Mouse (Mus musculus): ENCODE measurements around the gene Trpm6. TPM values are rescaled to one million over a fixed set of nuclear protein-coding genes. Genes with fewer than 3 reads are reported as not detected.

The Trpm6 gene
- polyA plus RNA-seq, 1 experiment from 2014 or later, result 0.43 TPM

DNA sequence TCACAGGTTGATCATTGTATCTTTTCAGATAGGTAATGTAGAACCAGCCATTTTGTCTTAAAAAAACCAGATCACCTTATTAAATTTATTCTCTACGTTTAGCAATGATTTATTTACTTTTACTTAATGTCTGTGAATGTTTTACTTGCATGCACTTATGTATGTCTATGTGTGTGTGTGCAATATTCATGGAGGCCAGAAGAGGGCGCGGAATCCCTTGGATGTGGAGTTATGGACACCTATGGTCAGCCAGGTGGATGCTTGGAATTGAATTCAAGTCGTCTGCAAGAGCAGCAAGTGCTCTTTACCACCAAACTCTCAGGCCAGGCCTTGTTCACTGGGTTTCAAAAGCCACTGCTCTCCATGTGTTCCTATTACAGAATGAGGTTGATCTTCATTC, 118.5 kb downstream of the Trpm6 start:
- H3K36me3 ChIP-seq, result no peaks in the 10 kb centered on the region
- WGBS, result 58% methylated on average over 4 of the region's 4 CpGs
- no peak overlapping the region for H3K4me2 ChIP-seq (replicated peaks)
- H3K9ac ChIP-seq, result no peak overlapping the region
- no peaks in the 10 kb centered on the region for H3K9me3 ChIP-seq
- H3K27me3 ChIP-seq, result no peaks in the 10 kb centered on the region
- H3K27ac ChIP-seq, result no peak overlapping the region
- H3K4me1 ChIP-seq, result no peaks in the 10 kb centered on the region
- no peak overlapping the region for H3K4me3 ChIP-seq
- ATAC-seq (ENCODE audit: insufficient number of reproducible peaks, insufficient read depth, low FRiP score, low TSS enrichment), result no peak

DNA sequence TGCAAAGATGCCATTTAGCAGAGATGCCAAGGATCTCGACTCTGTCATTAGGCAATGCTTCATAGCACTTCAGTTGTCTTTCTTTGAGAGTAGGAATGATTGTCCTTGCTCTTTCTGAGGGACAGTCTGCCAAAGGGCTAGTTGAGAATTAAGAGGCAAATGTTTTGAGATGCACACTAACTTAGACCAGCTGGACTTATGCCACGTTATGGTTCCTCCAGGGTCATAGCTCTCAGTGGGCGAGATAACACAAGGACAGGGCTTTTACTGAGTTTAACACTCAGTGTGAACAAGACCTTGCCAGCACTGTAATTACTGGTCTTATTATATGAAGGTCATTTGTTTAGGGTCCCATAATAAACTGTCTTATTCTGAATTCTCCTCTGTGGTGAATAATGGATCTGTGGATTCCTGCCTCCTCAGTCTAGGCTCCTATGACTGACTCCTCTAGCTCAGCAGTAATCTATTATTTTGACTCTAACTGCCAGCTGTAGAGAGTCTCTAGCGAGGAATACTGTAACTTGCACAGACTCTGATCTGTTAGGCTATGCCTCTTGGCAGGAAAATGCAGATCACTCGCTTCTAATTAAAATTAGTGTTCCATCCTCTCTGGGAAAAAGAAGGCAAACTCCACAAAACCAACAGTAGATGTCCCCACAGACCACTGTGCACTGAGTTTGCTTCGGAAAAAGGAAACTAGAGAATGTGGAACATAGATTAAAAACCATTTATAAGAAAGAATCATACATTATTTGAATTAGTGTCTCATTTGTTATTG, 123.2 kb downstream of the Trpm6 start:
- no peak overlapping the region for H3K4me3 ChIP-seq
- H3K4me2 ChIP-seq (replicated peaks), result no peak overlapping the region
- no peak overlapping the region for H3K27ac ChIP-seq
- WGBS, result 53% methylated on average over 6 of the region's 6 CpGs
- no peaks in the 10 kb centered on the region for H3K4me1 ChIP-seq
- no peak overlapping the region for H3K9ac ChIP-seq
- no peaks in the 10 kb centered on the region for H3K27me3 ChIP-seq
- H3K9me3 ChIP-seq, result no peaks in the 10 kb centered on the region
- ATAC-seq (ENCODE audit: insufficient number of reproducible peaks, insufficient read depth, low FRiP score, low TSS enrichment), result no peak
- no peaks in the 10 kb centered on the region for H3K36me3 ChIP-seq

DNA sequence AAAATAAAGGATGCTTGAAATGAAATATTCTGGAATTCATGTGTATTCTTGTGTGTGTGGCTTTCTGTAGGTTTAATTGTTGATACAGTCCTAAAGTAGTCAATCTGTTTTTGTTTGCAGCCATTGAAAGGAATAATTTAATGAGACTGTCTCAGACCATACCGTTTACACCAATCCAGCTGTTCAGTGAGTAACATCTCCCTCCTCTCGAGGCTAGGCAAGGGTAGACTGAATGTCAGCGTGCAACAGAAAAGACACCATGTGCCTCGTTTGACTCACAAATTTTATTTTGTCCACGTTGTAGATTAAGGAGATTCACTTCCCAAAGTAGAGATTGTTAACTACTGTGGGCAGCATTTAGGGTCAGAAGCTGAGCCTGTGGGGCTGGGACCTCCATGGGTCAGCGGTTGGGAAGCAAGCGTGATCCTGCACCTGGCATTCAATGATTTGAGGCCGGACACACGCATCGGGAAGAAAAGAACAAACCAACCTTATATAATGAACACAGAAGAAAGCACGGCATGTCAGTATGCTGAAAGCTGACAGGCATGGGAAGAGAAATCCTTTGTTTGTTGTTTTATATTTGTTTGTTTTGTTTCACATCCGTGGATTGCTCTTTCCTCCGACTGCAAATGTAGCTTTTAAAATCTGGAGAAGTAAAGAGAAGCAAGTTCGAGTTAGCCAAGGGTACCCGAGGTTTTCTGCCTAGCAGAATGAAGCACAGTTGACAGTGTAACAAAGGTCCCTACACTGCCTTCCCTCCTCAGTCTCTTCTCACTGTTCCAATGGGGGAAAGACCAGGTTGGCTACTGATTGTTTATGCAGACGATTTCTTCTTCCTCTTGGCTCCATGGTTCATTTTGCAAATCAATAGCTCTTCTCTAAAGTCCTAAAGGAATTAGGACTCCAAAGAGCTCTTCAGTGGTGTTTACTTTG, 124.2 kb downstream of the Trpm6 start:
- no peak overlapping the region for H3K9ac ChIP-seq
- H3K4me1 ChIP-seq, result no peaks in the 10 kb centered on the region
- no peaks in the 10 kb centered on the region for H3K36me3 ChIP-seq
- H3K27me3 ChIP-seq, result no peaks in the 10 kb centered on the region
- no peak overlapping the region for H3K4me2 ChIP-seq (replicated peaks)
- no peak overlapping the region for H3K27ac ChIP-seq
- WGBS, result 69% methylated on average over 16 of the region's 16 CpGs
- no peak overlapping the region for H3K4me3 ChIP-seq
- no peaks in the 10 kb centered on the region for H3K9me3 ChIP-seq
- ATAC-seq (ENCODE audit: insufficient number of reproducible peaks, insufficient read depth, low FRiP score, low TSS enrichment), result no peak

DNA sequence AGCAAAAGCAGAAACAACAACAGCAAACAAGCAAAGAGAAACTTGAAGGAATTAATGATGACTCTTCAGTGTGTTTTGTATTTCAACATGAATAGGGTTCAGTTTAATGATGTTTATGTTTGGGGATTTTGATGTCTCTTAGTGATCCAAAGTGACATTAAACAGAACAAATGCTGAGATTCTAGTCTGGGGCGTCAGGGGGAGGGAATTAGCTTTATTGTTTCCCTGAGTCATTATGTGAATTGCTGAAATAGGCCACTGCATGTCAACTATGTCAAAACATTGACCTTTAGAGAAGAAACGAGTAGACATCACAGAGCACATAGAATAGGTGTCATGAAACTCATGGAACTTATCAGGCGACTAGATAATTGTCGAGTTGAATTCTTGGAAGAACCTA, 129.5 kb downstream of the Trpm6 start:
- Histone ChIP-seq H3K36me3 (no peaks in the 10 kb centered on the region), H3K4me2 (replicated peaks) (no peak overlapping the region), H3K27me3 (no peaks in the 10 kb centered on the region), H3K9me3 (no peaks in the 10 kb centered on the region), H3K9ac (no peak overlapping the region), H3K27ac (no peak overlapping the region), H3K4me3 (no peak overlapping the region), H3K4me1 (no peaks in the 10 kb centered on the region)
- ATAC-seq (ENCODE audit: insufficient number of reproducible peaks, insufficient read depth, low FRiP score, low TSS enrichment), result no peak
- WGBS, result 65% methylated on average over 4 of the region's 4 CpGs

- no peak overlapping the region for H3K9ac ChIP-seq
- no peak overlapping the region for H3K27ac ChIP-seq
- H3K36me3 ChIP-seq, result no peaks in the 10 kb centered on the region
- 67% methylated on average over 5 of the region's 5 CpGs for WGBS
- no peaks in the 10 kb centered on the region for H3K4me1 ChIP-seq
- no peak for ATAC-seq (ENCODE audit: insufficient number of reproducible peaks, insufficient read depth, low FRiP score, low TSS enrichment)
- no peak overlapping the region for H3K4me2 ChIP-seq (replicated peaks)
- no peaks in the 10 kb centered on the region for H3K27me3 ChIP-seq
- H3K4me3 ChIP-seq, result no peak overlapping the region
- no peaks in the 10 kb centered on the region for H3K9me3 ChIP-seq
Measured at GRCm38 (mm10) chr19:18881162-18881561, 131.4 kb downstream of the Trpm6 start.

DNA sequence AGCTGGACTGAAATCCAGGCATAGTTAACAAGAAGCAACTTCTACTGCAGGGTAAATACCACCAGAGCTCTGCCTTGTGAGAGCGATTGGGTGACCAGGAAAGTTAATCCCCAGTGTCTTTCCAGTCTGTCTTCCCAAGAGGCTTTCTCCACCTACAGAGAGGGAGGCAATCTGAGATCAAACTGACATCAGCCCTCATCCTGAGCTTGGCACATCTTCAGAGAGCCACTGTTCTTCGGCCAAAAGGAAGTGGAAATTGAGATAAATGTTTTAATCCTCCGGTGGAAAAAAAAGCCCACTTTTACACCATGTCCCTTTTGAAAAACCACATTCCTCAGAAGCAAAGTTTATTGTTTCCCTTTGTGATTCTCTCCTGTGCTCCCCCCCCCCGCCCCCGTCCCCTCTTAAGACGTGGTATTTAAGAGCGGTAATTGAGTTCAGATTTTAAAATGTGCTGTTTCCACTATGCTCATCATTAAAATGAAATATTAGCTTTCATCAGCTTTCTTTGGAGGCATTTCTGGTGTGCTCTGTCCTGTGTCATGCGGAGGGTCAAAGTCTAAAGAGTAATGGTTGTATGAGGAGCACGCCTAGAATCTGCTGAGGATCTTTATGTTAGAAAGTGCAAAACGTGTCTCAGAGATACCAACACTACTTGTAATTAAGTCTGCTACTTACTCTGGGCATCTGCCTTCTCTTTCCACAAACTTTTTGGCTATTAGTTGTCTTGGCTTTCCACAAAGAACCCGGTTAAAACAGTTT, 138.0 kb downstream of the Trpm6 start:
- H3K4me2 ChIP-seq (replicated peaks), result no peak overlapping the region
- 52% methylated on average over 11 of the region's 11 CpGs for WGBS
- no peaks in the 10 kb centered on the region for H3K4me1 ChIP-seq
- H3K9me3 ChIP-seq, result no peaks in the 10 kb centered on the region
- no peak overlapping the region for H3K9ac ChIP-seq
- no peak overlapping the region for H3K4me3 ChIP-seq
- H3K36me3 ChIP-seq, result no peaks in the 10 kb centered on the region
- ATAC-seq (ENCODE audit: insufficient number of reproducible peaks, insufficient read depth, low FRiP score, low TSS enrichment), result no peak
- peaks cover 2% of the 10 kb centered on the region; the same call in 1 of the 2 replicates for H3K27me3 ChIP-seq
- H3K27ac ChIP-seq, result no peak overlapping the region

- no peak for ATAC-seq (ENCODE audit: insufficient number of reproducible peaks, insufficient read depth, low FRiP score, low TSS enrichment)
- no peaks in the 10 kb centered on the region for H3K9me3 ChIP-seq
- peak overlapping the region; percentile 27 for H3K4me3 ChIP-seq
- no peak overlapping the region for H3K9ac ChIP-seq
- peaks cover 2% of the 10 kb centered on the region; the same call in 1 of the 2 replicates for H3K27me3 ChIP-seq
- 28% methylated on average over 13 of the region's 13 CpGs for WGBS
- H3K27ac ChIP-seq, result no peak overlapping the region
- peak overlapping the region; percentile 49 for H3K4me2 ChIP-seq (replicated peaks)
- no peaks in the 10 kb centered on the region for H3K36me3 ChIP-seq
- H3K4me1 ChIP-seq, result no peaks in the 10 kb centered on the region
Measured at GRCm38 (mm10) chr19:18888491-18889116, 138.8 kb downstream of the Trpm6 start.

DNA sequence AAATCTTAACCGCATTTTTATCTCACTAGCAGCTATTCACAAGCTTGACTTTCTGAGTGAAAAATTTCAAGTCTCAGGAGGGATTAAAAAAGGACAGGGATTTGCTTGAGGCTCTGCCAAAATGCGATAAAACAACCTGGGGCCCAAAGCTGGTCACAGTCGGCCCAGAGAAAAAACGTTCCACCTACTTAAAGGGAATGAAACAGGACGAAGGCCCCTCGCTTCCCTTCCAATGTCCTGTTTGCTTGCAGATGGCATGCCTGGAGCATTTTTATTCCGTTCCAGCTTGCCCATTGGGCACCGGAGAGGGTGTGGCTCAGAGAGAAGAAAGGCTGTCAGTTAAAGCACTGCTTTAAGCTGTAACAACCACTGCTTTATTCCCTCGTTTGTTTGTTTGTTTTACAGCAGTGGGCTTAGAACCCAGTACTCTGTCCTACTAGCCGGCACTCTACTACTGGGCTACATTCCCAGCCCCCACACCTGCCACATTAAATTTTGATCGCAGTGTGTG, 139.4 kb downstream of the Trpm6 start:
- no peaks in the 10 kb centered on the region for H3K9me3 ChIP-seq
- no peaks in the 10 kb centered on the region for H3K4me1 ChIP-seq
- H3K9ac ChIP-seq, result peak overlapping the region; percentile 20; the same call in 1 of the 2 replicates
- H3K4me2 ChIP-seq (replicated peaks), result peak overlapping the region; percentile 49
- peaks cover 2% of the 10 kb centered on the region; the same call in 1 of the 2 replicates for H3K27me3 ChIP-seq
- WGBS, result 9% methylated on average over 11 of the region's 11 CpGs
- ATAC-seq (ENCODE audit: insufficient number of reproducible peaks, insufficient read depth, low FRiP score, low TSS enrichment), result peak; percentile 50; the same call in 1 of the 2 replicates
- peak overlapping the region; percentile 27 for H3K4me3 ChIP-seq
- no peak overlapping the region for H3K27ac ChIP-seq
- H3K36me3 ChIP-seq, result no peaks in the 10 kb centered on the region

DNA sequence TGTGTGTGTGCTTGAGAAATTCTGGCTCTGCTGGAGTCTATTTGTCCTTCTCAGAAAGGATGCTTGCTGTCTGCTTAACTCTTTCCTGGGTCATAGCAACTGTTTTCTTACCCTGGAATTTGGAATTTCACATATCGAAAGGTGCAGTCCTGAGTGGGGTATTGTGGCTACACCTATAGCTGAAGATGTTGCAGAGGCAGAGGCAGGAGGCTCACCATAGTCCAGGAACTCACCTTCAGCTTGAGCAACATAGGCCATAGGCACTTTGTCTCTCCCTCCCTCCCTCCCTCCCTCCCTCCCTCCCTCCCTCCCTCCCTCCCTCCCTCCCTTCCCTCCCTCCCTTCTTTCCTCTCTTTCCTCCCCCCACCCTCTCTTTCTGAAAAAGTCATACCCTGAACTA, 139.8 kb downstream of the Trpm6 start:
- H3K4me2 ChIP-seq (replicated peaks), result peak overlapping the region; percentile 49; the same call in 1 of the 2 replicates
- H3K27me3 ChIP-seq, result peaks cover 2% of the 10 kb centered on the region; the same call in 1 of the 2 replicates
- H3K9me3 ChIP-seq, result no peaks in the 10 kb centered on the region
- H3K4me1 ChIP-seq, result no peaks in the 10 kb centered on the region
- H3K4me3 ChIP-seq, result no peak overlapping the region
- no peaks in the 10 kb centered on the region for H3K36me3 ChIP-seq
- H3K27ac ChIP-seq, result no peak overlapping the region
- no peak for ATAC-seq (ENCODE audit: insufficient number of reproducible peaks, insufficient read depth, low FRiP score, low TSS enrichment)
- WGBS, result 78% methylated on average over 1 of the region's 1 CpGs
- peak overlapping the region; percentile 20; the same call in 1 of the 2 replicates for H3K9ac ChIP-seq

DNA sequence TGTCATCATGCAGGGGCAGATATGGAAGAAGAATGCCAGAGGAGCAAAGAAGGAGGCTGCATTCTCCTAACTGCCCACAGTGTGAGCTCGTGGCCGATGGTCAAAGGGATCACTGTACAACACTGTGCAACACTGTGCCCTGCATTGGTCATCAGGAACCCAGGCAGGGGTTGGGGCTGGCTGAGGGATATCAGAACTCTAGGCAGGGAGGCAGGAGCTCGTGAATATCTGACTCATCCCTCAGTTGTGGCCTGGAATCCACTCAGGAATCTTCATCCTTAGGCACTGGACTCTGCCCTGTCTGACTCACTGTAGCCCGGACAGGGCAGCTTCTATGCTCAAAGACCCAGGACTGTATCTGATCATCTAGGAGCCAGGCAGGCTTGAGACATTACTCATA, 140.4 kb downstream of the Trpm6 start:
- H3K27me3 ChIP-seq, result peaks cover 2% of the 10 kb centered on the region; the same call in 1 of the 2 replicates
- WGBS, result 71% methylated on average over 4 of the region's 4 CpGs
- no peak overlapping the region for H3K4me2 ChIP-seq (replicated peaks)
- H3K4me1 ChIP-seq, result no peaks in the 10 kb centered on the region
- H3K27ac ChIP-seq, result no peak overlapping the region
- H3K36me3 ChIP-seq, result no peaks in the 10 kb centered on the region
- H3K9me3 ChIP-seq, result no peaks in the 10 kb centered on the region
- no peak overlapping the region for H3K4me3 ChIP-seq
- no peak for ATAC-seq (ENCODE audit: insufficient number of reproducible peaks, insufficient read depth, low FRiP score, low TSS enrichment)
- H3K9ac ChIP-seq, result no peak overlapping the region

GRCm38 (mm10) chr19:18898238-18898637, 148.5 kb downstream of the Trpm6 start:
- Histone ChIP-seq H3K27me3 (no peaks in the 10 kb centered on the region), H3K4me2 (replicated peaks) (no peak overlapping the region), H3K36me3 (no peaks in the 10 kb centered on the region), H3K9ac (no peak overlapping the region), H3K4me1 (no peaks in the 10 kb centered on the region), H3K4me3 (no peak overlapping the region), H3K27ac (no peak overlapping the region), H3K9me3 (no peaks in the 10 kb centered on the region)
- ATAC-seq (ENCODE audit: insufficient number of reproducible peaks, insufficient read depth, low FRiP score, low TSS enrichment), result no peak

All from embryonic facial prominence, embryonic 12.5 days (tissue).